In genomic region chr3:117826486-117827200, GRCm38 (mm10) we compare ENCODE assay signal across 12 mouse cellular contexts. TPM values are rescaled to one million over a fixed set of nuclear protein-coding genes. Genes with fewer than 3 reads are reported as not detected.
DNase-seq lines count a peak whose midpoint lies in the region; ATAC-seq lines count a peak whose summit lies in the region.
"Had no signal": no experiment of that assay in that cellular context is flagged by ENCODE, and none has a peak within 500 bp of the region (broad histone marks: within the 10 kb centered on the region; RNA-seq: fewer than 3 reads in every experiment).

No protein-coding gene starts in this region.

- peak; percentile 29 for DNase-seq in retina, postnatal 1 day
- DNase-seq in retina, embryonic 14.5 days (ENCODE audit: low spot score): no peak
- peak; percentile 69 for DNase-seq in telencephalon, adult 2 months (ENCODE audit: low read depth, low spot score)
- DNase-seq in thymus, postnatal 10 days (ENCODE audit: low spot score in 2 of 2): no peak
- DNase-seq in adrenal gland, adult 18-20 months (ENCODE audit: low spot score in 2 of 2): no peak
- DNase-seq in lung, postnatal 36 days: no peak
- DNase-seq: adrenal gland, adult 8-10 months had no signal

- no peaks in the 10 kb centered on the region for H3K9me3 ChIP-seq in hindbrain, embryonic 16.5 days (ENCODE audit: control insufficient read depth, low read length)
- H3K9me3 ChIP-seq in midbrain, embryonic 13.5 days: no peaks in the 10 kb centered on the region
- H3K9me3 ChIP-seq: heart, embryonic 15.5 days; limb, embryonic 13.5 days had no signal

- H3K4me1 ChIP-seq in hindbrain, embryonic 16.5 days (ENCODE audit: control insufficient read depth, insufficient read depth, low read depth, low read length): no peaks in the 10 kb centered on the region; the same call in 1 of the 2 replicates
- peaks cover 10% of the 10 kb centered on the region for H3K4me1 ChIP-seq in midbrain, embryonic 13.5 days (replicated peaks)
- H3K4me1 ChIP-seq: heart, embryonic 15.5 days; limb, embryonic 13.5 days had no signal

- ATAC-seq in hindbrain, embryonic 16.5 days: peak; percentile 97
- peak; percentile 97 for ATAC-seq in midbrain, embryonic 13.5 days

- no peak overlapping the region for H3K4me2 ChIP-seq in hindbrain, embryonic 16.5 days (ENCODE audit: low read length)
- H3K4me2 ChIP-seq in midbrain, embryonic 13.5 days (replicated peaks): no peak overlapping the region
- H3K4me2 ChIP-seq: heart, embryonic 15.5 days; limb, embryonic 13.5 days had no signal

- 42% methylated on average over 6 of the region's 6 CpGs for WGBS in hindbrain, embryonic 16.5 days
- 45% methylated on average over 6 of the region's 6 CpGs for whole genome bisulfite sequencing in midbrain, embryonic 13.5 days

- no peaks in the 10 kb centered on the region for H3K36me3 ChIP-seq in hindbrain, embryonic 16.5 days (ENCODE audit: control insufficient read depth, insufficient read depth, low read length)
- no peaks in the 10 kb centered on the region for H3K36me3 ChIP-seq in midbrain, embryonic 13.5 days
- H3K36me3 ChIP-seq: heart, embryonic 15.5 days; limb, embryonic 13.5 days had no signal

- H3K27ac ChIP-seq in hindbrain, embryonic 16.5 days (ENCODE audit: low read depth, low read length): no peak overlapping the region
- no peak overlapping the region for H3K27ac ChIP-seq in midbrain, embryonic 13.5 days
- H3K27ac ChIP-seq: heart, embryonic 15.5 days; limb, embryonic 13.5 days had no signal

- no peaks in the 10 kb centered on the region for H3K27me3 ChIP-seq in hindbrain, embryonic 16.5 days (replicated peaks; ENCODE audit: control insufficient read depth, insufficient read depth, low read length)
- H3K27me3 ChIP-seq in midbrain, embryonic 13.5 days: no peaks in the 10 kb centered on the region
- H3K27me3 ChIP-seq: heart, embryonic 15.5 days; limb, embryonic 13.5 days had no signal

- H3K4me3 ChIP-seq in hindbrain, embryonic 16.5 days (ENCODE audit: low read length): no peak overlapping the region
- H3K4me3 ChIP-seq in midbrain, embryonic 13.5 days (replicated peaks): no peak overlapping the region
- H3K4me3 ChIP-seq: erythroblast, embryonic 14.5 days; heart, embryonic 15.5 days; limb, embryonic 13.5 days had no signal

- no peak overlapping the region for H3K9ac ChIP-seq in hindbrain, embryonic 16.5 days (ENCODE audit: low read depth, low read length)
- no peak overlapping the region for H3K9ac ChIP-seq in midbrain, embryonic 13.5 days (replicated peaks)
- H3K9ac ChIP-seq: heart, embryonic 15.5 days; limb, embryonic 13.5 days had no signal

RNA-seq across cellular contexts. Expression of gene Snx7, which starts 42.1 kb away (rescaled TPM):
- polyA plus RNA-seq in hindbrain, embryonic 16.5 days (2015; fragmentation: Nextera tagmentation; extraction: Ambion mirVana): 11.4 and 12.6 TPM in 2 replicates
- 7.0 and 7.5 TPM in 2 replicates for polyA plus RNA-seq in midbrain, embryonic 13.5 days (2015; fragmentation: Nextera tagmentation; extraction: Ambion mirVana)
- total RNA-seq in adrenal gland, adult 18-20 months (2021): 10 to 100 TPM; 26.7 to 44.8 TPM

Comparison
In these comparisons a context has a peak if more than half of its experiments do, and no peak if none do; other contexts are left out.
1. DNase-seq: peak in retina, postnatal 1 day (single experiment) and telencephalon, adult 2 months (single experiment); none in retina, embryonic 14.5 days (single experiment), thymus, postnatal 10 days (0 of 2), adrenal gland, adult 18-20 months (0 of 2) and lung, postnatal 36 days (single experiment).